ENCODE assay signal across 8 mouse cellular contexts in the genomic region with DNA sequence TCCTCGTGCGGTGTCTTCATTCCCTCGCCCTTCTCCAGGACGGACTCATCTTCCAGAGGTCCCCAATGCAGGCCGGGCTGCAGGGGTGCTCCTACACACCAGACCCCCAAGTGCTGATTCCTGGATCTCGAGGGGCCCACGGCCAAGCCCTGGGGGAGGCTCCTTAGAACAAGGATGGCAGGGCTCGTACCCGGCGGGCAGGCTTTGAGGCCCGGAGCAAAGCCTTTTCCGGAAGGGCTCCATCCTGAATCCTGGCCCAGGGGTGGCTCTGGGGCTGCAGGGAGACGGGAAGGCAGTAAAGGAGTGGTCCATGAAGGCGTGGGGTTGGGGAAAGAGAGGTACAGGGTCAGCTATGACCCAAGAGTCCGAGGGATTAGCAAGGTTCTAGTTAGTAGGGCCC. TPM values are rescaled to one million over a fixed set of nuclear protein-coding genes. Genes with fewer than 3 reads are reported as not detected.
A peak's percentile ranks its signal among the peaks of the same experiment; 100 is the strongest.
DNase-seq lines count a peak whose midpoint lies in the region; ATAC-seq and TF ChIP-seq lines count a peak whose summit lies in the region.

No protein-coding gene starts in this region.

- peaks cover 12% of the 10 kb centered on the region; the same call in 1 of the 2 replicates for H3K4me1 ChIP-seq in kidney, postnatal 0 days (replicated peaks; ENCODE audit: insufficient read depth, low read length)
- H3K4me1 ChIP-seq in forebrain, postnatal 0 days (ENCODE audit: insufficient read depth), result peaks cover 9% of the 10 kb centered on the region; the same call in 1 of the 2 replicates
- H3K4me1 ChIP-seq in liver, embryonic 16.5 days (ENCODE audit: control insufficient read depth, low read depth, low read length), result peaks cover 30% of the 10 kb centered on the region

- H3K4me3 ChIP-seq in kidney, postnatal 0 days (replicated peaks; ENCODE audit: low read depth, low read length), result peak overlapping the region; percentile 83
- H3K4me3 ChIP-seq in forebrain, postnatal 0 days (ENCODE audit: low read depth, low read length), result peak overlapping the region; percentile 68
- peak overlapping the region; percentile 88 for H3K4me3 ChIP-seq in liver, embryonic 16.5 days (ENCODE audit: low read depth, low read length)

- peak overlapping the region; percentile 85 for H3K9ac ChIP-seq in kidney, postnatal 0 days (ENCODE audit: low read depth, low read length)
- peak overlapping the region; percentile 79 for H3K9ac ChIP-seq in forebrain, postnatal 0 days
- peak overlapping the region; percentile 84 for H3K9ac ChIP-seq in liver, embryonic 16.5 days (ENCODE audit: low read depth, low read length)

- ATAC-seq in kidney, postnatal 0 days (replicated peaks; ENCODE audit: low FRiP score, low read depth), result no peak; the same call in 1 of the 2 replicates
- ATAC-seq in Patski, result peak; percentile 16
- ATAC-seq in forebrain, postnatal 0 days, result no peak; the same call in 1 of the 2 replicates
- no peak for ATAC-seq in liver, embryonic 16.5 days (ENCODE audit: low read depth)
- no peak for ATAC-seq in activated CD4-positive, CD25-positive, alpha-beta regulatory T cell, adult 4 months

- CTCF ChIA-PET in Patski (lab: Charles Lee), result no interaction called here

- TF ChIP-seq CTCF in kidney, postnatal 0 days (IDR thresholded peaks at IDR 0.05; ENCODE audit: low read depth), result no peak
- no peak for TF ChIP-seq CTCF in Patski (IDR thresholded peaks at IDR 0.05)
- no peak for TF ChIP-seq CTCF in forebrain, postnatal 0 days (IDR thresholded peaks at IDR 0.05; ENCODE audit: low read depth)

- no peaks in the 10 kb centered on the region for H3K27me3 ChIP-seq in kidney, postnatal 0 days (ENCODE audit: insufficient read depth, low read length)
- no peaks in the 10 kb centered on the region for H3K27me3 ChIP-seq in Patski
- H3K27me3 ChIP-seq in forebrain, postnatal 0 days (ENCODE audit: insufficient read depth, low read length), result no peaks in the 10 kb centered on the region
- H3K27me3 ChIP-seq in liver, embryonic 16.5 days (ENCODE audit: control insufficient read depth, insufficient read depth, low read depth, low read length), result no peaks in the 10 kb centered on the region

- in situ Hi-C loops in Patski (cut with MboI; ENCODE audit: low pct_unique_long_range_greater_than_20kb), result no loop called here

- DNase-seq in kidney, postnatal 0 days (ENCODE audit: low spot score), result no peak
- no peak for DNase-seq in kidney, postnatal 36 days
- DNase-seq in Patski (ENCODE audit: low read depth, low spot score), result no peak
- DNase-seq in forebrain, postnatal 0 days, result no peak
- no peak for DNase-seq in ovary, adult 18-20 months (ENCODE audit: low spot score)
- no peak for DNase-seq in gastrocnemius, postnatal 4 days (ENCODE audit: low spot score in 2 of 2)

- POLR2A ChIA-PET in Patski (lab: Charles Lee), result interaction anchor here (1.0 kb wide), 1 partner anchor 11 kb away, joined by 3 read pairs; no protein-coding TSS in a partner anchor

- peak overlapping the region; percentile 92 for H3K4me2 ChIP-seq in kidney, postnatal 0 days (ENCODE audit: low read length)
- H3K4me2 ChIP-seq in forebrain, postnatal 0 days (ENCODE audit: low read depth), result peak overlapping the region; percentile 82
- H3K4me2 ChIP-seq in liver, embryonic 16.5 days (ENCODE audit: low read depth, low read length), result peak overlapping the region; percentile 92

- H3K27ac ChIP-seq in kidney, postnatal 0 days, result peak overlapping the region; percentile 93
- peak overlapping the region; percentile 90; the same call in 1 of the 2 replicates for H3K27ac ChIP-seq in forebrain, postnatal 0 days (ENCODE audit: low read depth, low read length)
- H3K27ac ChIP-seq in liver, embryonic 16.5 days (ENCODE audit: low read length), result peak overlapping the region; percentile 94

- 1% methylated on average over 15 of the region's 15 CpGs for WGBS in kidney, postnatal 0 days
- 4% methylated on average over 15 of the region's 15 CpGs for WGBS in forebrain, postnatal 0 days
- WGBS in liver, embryonic 16.5 days (ENCODE audit: insufficient replicate concordance), result 2% methylated on average over 15 of the region's 15 CpGs

- H3K36me3 ChIP-seq in kidney, postnatal 0 days (ENCODE audit: insufficient read depth, low read length), result peaks cover 38% of the 10 kb centered on the region
- H3K36me3 ChIP-seq in forebrain, postnatal 0 days (ENCODE audit: insufficient read depth), result peaks cover 56% of the 10 kb centered on the region
- H3K36me3 ChIP-seq in liver, embryonic 16.5 days (ENCODE audit: control insufficient read depth, insufficient read depth), result peaks cover 31% of the 10 kb centered on the region

- no peaks in the 10 kb centered on the region for H3K9me3 ChIP-seq in kidney, postnatal 0 days (replicated peaks; ENCODE audit: low read length)
- H3K9me3 ChIP-seq in forebrain, postnatal 0 days (ENCODE audit: low read length), result no peaks in the 10 kb centered on the region
- H3K9me3 ChIP-seq in liver, embryonic 16.5 days (replicated peaks; ENCODE audit: control insufficient read depth, low read length), result no peaks in the 10 kb centered on the region

RNA-seq across cellular contexts. Expression of a gene that starts 0.4 kb away (rescaled TPM):
- 4.6 and 5.3 TPM in 2 replicates for polyA plus RNA-seq in kidney, postnatal 0 days (2015; fragmentation: Nextera tagmentation; extraction: Ambion mirVana)
- 15.2 TPM for polyA plus RNA-seq in Patski (2021)
- total RNA-seq in forebrain, postnatal 0 days (2014; rRNA removed), result 18.5 and 30.7 TPM in 2 replicates
- polyA plus RNA-seq in forebrain, postnatal 0 days (2015; fragmentation: Nextera tagmentation; extraction: Ambion mirVana), result 6.2 and 8.7 TPM in 2 replicates
- polyA plus RNA-seq in liver, embryonic 16.5 days (2015; fragmentation: Nextera tagmentation; extraction: Ambion mirVana), result 2.5 and 3.3 TPM in 2 replicates
- polyA plus RNA-seq in activated CD4-positive, CD25-positive, alpha-beta regulatory T cell, adult 4 months (2017; shearing (Covaris generic)), result 10 to 100 TPM in 1 of 2 experiments, 1 to 10 TPM in 1; 6.4 to 11.5 TPM
- 10 to 100 TPM; 10.1 to 16.5 TPM for total RNA-seq in gastrocnemius, postnatal 4 days (2021)

RNA-seq across cellular contexts. Expression of a gene that starts 0.5 kb away (rescaled TPM):
- 111 and 114 TPM in 2 replicates for polyA plus RNA-seq in kidney, postnatal 0 days (2015; fragmentation: Nextera tagmentation; extraction: Ambion mirVana)
- polyA plus RNA-seq in Patski (2021), result 80.1 TPM
- 81.5 and 104 TPM in 2 replicates for total RNA-seq in forebrain, postnatal 0 days (2014; rRNA removed)
- polyA plus RNA-seq in forebrain, postnatal 0 days (2015; fragmentation: Nextera tagmentation; extraction: Ambion mirVana), result 107 and 111 TPM in 2 replicates
- polyA plus RNA-seq in liver, embryonic 16.5 days (2015; fragmentation: Nextera tagmentation; extraction: Ambion mirVana), result 42.1 and 42.5 TPM in 2 replicates
- 100 to 1,000 TPM; 128 to 138 TPM for polyA plus RNA-seq in activated CD4-positive, CD25-positive, alpha-beta regulatory T cell, adult 4 months (2017; shearing (Covaris generic))
- total RNA-seq in gastrocnemius, postnatal 4 days (2021), result 10 to 100 TPM; 46.6 to 49.3 TPM

RNA-seq across cellular contexts. Expression of a gene that starts 12.9 kb away (rescaled TPM):
- 0.05 and 0.40 TPM in 2 replicates for polyA plus RNA-seq in kidney, postnatal 0 days (2015; fragmentation: Nextera tagmentation; extraction: Ambion mirVana)
- polyA plus RNA-seq in Patski (2021), result not detected
- 0.15 TPM in 1 of 2 replicates, not detected in the other for total RNA-seq in forebrain, postnatal 0 days (2014; rRNA removed)
- polyA plus RNA-seq in forebrain, postnatal 0 days (2015; fragmentation: Nextera tagmentation; extraction: Ambion mirVana), result 0.14 TPM in 1 of 2 replicates, not detected in the other
- polyA plus RNA-seq in liver, embryonic 16.5 days (2015; fragmentation: Nextera tagmentation; extraction: Ambion mirVana), result 541 and 638 TPM in 2 replicates
- under 1 TPM in 1 of 2 experiments, not detected in 1; 0.24 TPM for polyA plus RNA-seq in activated CD4-positive, CD25-positive, alpha-beta regulatory T cell, adult 4 months (2017; shearing (Covaris generic))
- 1 to 10 TPM in 1 of 2 experiments, under 1 TPM in 1; 0.54 to 4.2 TPM for total RNA-seq in gastrocnemius, postnatal 4 days (2021)

Comparison
In these comparisons a context has a peak if more than half of its experiments do, and no peak if none do; other contexts are left out.
1. RNA of a gene that starts 12.9 kb away (polyA plus RNA-seq): 541 to 638 TPM in liver, embryonic 16.5 days; 0.24 TPM in activated CD4-positive, CD25-positive, alpha-beta regulatory T cell, adult 4 months, 0.05 to 0.40 TPM in kidney, postnatal 0 days, 0.14 TPM in forebrain, postnatal 0 days and not detected in Patski (single experiment); every median in the first group is over 100 times any median in the second.
2. Peak in every context shown above with its lines, with median percentiles within 50 percentile points of each other: H3K27ac ChIP-seq, H3K4me2 ChIP-seq, H3K4me3 ChIP-seq and H3K9ac ChIP-seq.